Mouse (Mus musculus) E14TG2a.4 (cell line): Measurements from ENCODE around the gene Capg.

Source experiments
- H3K27me3 ChIP-seq: 2 replicates; pipeline ENCODE4 v1.6.1; 2014; ENCODE audit warnings: low read length, control low read depth; ENCODE audit not compliant: insufficient read depth
- H3K36me3 ChIP-seq: 2 replicates; pipeline ENCODE4 v1.6.1; 2014; ENCODE audit warnings: low read length, control low read depth; ENCODE audit not compliant: insufficient read depth
- H3K4me1 ChIP-seq: replicated peaks from 2 replicates; pipeline ENCODE4 v1.6.1; 2014; ENCODE audit warnings: low read depth, low read length, control low read depth
- H3K4me3 ChIP-seq: replicated peaks from 2 replicates; pipeline ENCODE4 v1.5.1; 2014; ENCODE audit warnings: mild to moderate bottlenecking, low read length
- H3K9me3 ChIP-seq: 2 replicates; pipeline ENCODE4 v1.6.1; 2014; ENCODE audit warnings: low read length, control low read depth
- CTCF ChIP-seq: conservative IDR thresholded peaks from 2 replicates; pipeline ENCODE4 v1.5.1; 2014; ENCODE audit warnings: low read length

Gene Capg

GRCm38 (mm10) chr6:72610261-72610660 is 66.1 kb downstream of the Capg start:
- Histone ChIP-seq H3K4me1 (peaks cover 19% of the 10 kb centered on the region), H3K4me3 (no peak overlapping the region), H3K9me3 (no peaks in the 10 kb centered on the region), H3K27me3 (no peaks in the 10 kb centered on the region), H3K36me3 (peaks cover 97% of the 10 kb centered on the region)
- no peak for TF ChIP-seq CTCF
